Mouse (Mus musculus) central nervous system, embryonic 18 days (tissue): ENCODE results near the gene Disp2. TPM values are rescaled to one million over a fixed set of nuclear protein-coding genes. Genes with fewer than 3 reads are reported as not detected.

Source experiments
- polyA plus RNA-seq: library from polyadenylated mRNA; depleted of rRNA; stranded (reverse); fragments of >200 nt; gene quantifications from 2 replicates; pipeline ENCODE4 v1.2.3, GENCODE M21; 2012; rRNA removed

Gene Disp2
- polyA plus RNA-seq: 98.3 and 98.9 TPM in 2 replicates

DNA sequence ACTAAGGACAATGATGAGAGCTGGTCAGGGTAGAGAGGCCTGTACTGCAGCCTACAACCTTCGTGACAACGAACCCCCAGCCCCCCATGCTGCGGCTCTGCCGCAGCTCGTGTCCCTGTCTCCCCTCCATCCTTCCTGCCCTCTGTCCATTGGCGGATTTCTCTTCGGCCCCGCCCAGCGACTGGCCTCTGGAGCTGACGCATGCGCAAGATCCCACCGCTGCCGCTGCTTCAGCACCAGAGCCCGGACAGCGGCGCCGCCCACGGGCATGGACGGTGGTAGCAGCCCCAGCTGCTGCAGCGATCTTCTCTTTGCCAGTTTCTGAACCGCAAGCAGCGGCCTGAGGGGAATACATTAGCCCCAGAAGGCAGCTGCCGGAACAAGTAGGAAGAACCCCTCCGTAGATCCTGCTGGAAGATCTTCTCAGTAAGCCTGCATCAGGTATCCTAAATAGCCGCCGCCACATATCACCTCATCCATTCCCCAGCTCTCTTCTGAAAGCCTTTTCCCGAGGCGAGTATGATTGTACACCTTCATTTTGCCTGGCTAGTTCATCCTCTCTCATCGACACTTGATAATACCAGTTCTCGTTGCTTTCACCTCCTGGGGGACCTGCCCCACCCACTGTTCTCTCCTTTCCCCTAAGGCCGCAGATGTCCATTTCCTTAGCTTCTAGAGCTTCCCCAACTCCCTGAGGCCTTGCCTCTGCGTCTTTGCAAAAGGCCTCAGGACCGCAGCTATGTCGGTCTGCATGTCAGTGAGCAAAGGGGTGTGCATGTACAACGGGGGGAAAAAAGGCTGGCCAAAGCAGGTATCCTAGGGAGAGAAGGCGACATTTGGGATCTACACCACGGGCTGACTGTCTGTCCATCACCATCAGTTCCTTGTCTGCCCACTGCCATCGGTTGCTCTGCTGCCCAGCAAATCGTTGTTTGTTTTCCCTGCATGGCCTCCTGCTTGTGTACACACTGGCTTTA is at the start of gene Disp2:
Disp2 (plus strand) TSS at position 216 of the 977 bp plus-strand sequence.

DNA sequence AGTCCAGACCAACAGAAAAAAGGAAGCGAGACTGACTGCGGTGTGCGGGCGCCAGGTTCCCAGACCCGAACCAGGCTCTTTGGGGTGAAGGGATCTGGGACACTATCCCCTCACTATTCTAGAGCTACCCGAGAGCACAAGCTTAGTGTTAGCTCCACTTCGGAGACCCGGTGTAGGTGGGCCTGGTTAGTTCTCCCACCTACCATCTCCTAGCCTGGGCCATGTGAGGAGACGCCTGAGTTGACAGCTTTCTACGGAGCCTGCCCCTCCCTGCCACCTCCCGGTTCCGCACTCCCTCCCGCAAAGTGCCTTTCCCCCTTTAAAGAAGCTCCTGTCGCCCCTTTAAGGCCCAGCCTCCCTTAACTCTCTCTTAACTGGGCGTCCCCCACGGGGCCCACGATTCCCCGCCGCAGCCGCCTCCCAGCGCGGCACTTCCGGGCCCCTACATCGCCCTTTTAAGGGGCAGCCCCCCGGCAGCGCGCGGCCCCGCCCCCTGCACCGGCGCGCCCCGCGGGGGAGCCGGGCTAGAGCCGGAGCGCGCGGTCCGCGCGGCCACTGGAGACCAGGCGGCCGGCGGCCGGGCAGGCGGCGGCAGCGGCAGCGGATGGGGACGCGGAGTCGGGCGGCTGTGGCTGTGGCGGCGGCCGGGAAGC is 34.2 kb upstream of the Disp2 start, which contains the start of gene Inafm2:
Inafm2 (plus strand) TSS at position 527 of the 653 bp plus-strand sequence.

DNA sequence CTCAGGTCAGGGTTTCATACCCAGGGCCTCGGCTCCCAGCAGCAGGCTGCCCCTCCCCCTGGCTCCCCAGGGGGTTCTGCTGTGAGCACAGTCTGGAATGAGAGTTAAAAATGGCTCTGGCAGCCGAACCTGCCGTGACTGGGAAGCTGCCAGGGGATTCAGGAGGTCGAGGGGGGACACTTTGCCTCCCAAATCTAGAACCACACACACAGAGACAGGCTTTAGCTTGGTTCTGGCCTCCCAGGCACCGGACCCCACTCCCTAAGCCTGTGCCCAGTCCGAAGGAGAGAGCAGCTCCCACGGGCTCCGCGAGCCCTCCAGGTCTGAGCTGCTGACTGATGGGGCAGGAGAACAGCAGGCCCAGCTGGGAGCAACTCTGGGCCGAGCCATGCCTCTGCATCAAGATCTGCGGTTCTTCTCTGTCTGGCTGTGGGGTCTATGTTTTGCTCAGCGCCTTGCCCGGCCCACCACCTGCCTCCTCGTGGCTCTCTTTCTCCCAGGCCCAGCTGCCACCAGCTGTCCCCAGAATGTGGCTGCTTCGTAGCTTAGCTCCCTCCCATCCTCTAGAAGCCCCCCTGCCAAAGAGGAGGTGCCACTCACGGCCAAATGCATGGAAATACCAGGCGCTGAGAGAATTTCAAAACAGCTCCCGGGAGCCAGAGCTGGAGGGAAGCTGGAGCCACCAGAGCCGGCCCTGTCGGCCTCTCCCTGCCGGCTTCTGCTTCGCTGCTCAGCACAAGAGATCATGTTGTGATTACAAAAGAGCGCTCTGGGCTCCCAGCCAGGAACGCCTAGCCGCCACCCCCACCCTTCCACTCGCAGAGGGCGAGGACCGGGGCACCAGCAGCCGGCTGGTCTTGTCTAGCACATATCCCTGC is 17.4 kb upstream of the Disp2 start, which contains the start of gene Ccdc9b:
Ccdc9b (minus strand) TSS at position 756 of the 878 bp plus-strand sequence.

DNA sequence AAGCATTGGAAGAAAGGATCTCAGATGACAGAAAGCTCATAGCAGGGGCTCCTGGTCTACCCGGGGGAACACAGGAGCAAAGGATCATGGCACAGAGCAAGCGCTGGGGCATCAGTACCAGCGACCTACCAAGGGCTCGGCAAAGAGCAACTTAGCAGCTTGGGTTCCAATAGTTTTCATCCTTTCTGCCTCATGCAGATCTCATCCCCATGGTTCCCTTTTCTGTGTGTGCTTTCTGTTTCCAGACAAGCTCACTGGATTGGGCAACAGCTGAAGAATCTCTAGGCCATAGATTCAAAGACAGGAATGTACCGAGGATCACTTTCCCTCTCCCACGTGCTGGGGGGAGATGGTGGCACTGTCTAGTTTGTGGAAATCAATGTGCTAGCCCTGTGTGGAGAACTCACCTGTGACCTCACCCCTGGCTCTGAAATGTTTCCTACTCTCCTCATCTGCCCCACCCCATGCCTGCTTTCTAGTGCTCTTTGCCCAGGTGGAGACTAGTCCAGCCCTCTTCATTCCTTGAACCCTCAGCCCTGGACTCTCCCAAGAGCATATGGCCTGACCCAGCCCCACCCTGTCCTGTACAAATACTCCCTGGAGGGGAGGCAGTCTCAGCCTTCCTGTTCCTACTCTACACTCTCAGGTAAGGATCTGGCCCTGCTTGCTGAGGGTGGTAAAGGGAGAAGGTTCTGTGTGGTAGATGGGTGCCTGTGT is 7.2 kb upstream of the Disp2 start, which contains the start of gene Phgr1:
Phgr1 (plus strand) TSS at position 612 of the 717 bp plus-strand sequence.

DNA sequence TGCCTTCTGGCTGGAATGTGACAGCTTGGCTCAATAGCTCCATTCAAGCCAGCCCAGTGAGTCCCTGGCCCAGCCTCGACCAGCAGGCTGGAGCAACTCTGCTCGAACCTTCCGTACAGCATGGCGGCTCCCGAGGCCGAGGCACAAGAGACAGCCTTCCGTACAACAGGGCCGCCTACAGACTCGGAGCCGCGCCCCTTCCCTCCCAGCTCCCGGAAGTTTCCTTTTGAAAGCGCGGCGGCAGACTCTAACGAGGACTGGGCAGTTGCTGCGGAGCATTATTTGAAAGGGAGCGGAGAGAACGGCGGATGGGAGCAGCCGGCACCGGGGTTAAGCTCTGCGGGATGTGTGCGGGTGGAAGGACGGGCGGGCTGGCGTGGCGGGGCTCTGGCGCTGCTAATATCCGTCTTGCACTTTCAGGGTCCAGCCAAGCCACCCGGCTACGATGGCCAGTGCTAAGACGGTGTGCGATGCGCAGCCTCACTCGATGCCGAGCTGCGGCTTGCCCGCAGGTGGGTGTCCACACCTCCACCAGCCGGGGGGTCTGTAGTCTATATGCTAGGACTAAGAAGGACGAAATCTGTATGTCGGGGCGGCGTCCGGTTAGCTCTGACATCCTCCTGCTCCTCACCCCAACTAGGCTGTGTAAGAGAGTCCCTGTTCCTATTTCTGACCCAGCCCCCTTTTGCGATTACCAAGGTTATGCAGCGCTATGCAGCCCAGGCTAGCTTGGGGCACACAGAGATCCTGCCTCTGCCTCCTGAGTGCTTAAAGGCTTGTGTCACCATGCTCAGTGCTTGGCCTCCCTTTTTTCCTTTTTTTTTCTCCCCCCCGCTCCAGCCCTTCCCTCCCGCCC is 34.7 kb downstream of the Disp2 start, which contains the start of gene Knstrn:
Knstrn (plus strand) TSS at position 23 of the 856 bp plus-strand sequence.

Other genes starting within 250 kb of the Disp2 start
- 4.5 and 5.0 TPM in 2 replicates for gene Bmf, start 230.0 kb upstream of the Disp2 start, polyA plus RNA-seq
- 7.8 and 11.1 TPM in 2 replicates for gene Bub1b, start 181.5 kb upstream of the Disp2 start, polyA plus RNA-seq
- gene Pak6, start 116.4 kb upstream of the Disp2 start, polyA plus RNA-seq: 46.3 and 57.9 TPM in 2 replicates
- gene Ankrd63, start 75.8 kb upstream of the Disp2 start, polyA plus RNA-seq: 1.1 and 1.2 TPM in 2 replicates
- 1.2 TPM in 2 replicates for gene Plcb2, start 51.3 kb upstream of the Disp2 start, polyA plus RNA-seq
- 10.3 and 10.6 TPM in 2 replicates for gene Inafm2, start 34.0 kb upstream of the Disp2 start, polyA plus RNA-seq
- 1.6 and 1.8 TPM in 2 replicates for gene Ccdc9b, start 17.1 kb upstream of the Disp2 start, polyA plus RNA-seq
- gene Phgr1, start 7.0 kb upstream of the Disp2 start, polyA plus RNA-seq: 1.8 TPM in 1 of 2 replicates, not detected in the other
- 14.1 and 15.7 TPM in 2 replicates for gene Knstrn, start 34.3 kb downstream of the Disp2 start, polyA plus RNA-seq
- 51.4 and 54.8 TPM in 2 replicates for gene Ivd, start 82.2 kb downstream of the Disp2 start, polyA plus RNA-seq
- gene Bahd1, start 120.7 kb downstream of the Disp2 start, polyA plus RNA-seq: 15.9 and 19.6 TPM in 2 replicates
- gene Chst14, start 146.8 kb downstream of the Disp2 start, polyA plus RNA-seq: 4.8 and 5.2 TPM in 2 replicates
- 33.3 and 33.8 TPM in 2 replicates for gene Ccdc32, start 249.7 kb downstream of the Disp2 start, polyA plus RNA-seq